Mouse (Mus musculus): ENCODE measurements at regions not wholly inside any gene's neighbourhood (a gene's known extent, or its start where the extent isn't known, plus 50 kb on each side); places are given as distances from the start of the nearest gene placed in this dataset.

- intact Hi-C loops (cut with DNase I) = no loop called here
- DNase-seq = no peak
Measured at GRCm38 (mm10) chr5:19130639-19131038, 96.2 kb upstream of the Magi2 start.

GRCm38 (mm10) chr5:19154511-19154910 is 72.3 kb upstream of the Magi2 start:
- DNase-seq = no peak
- intact Hi-C loops (cut with DNase I) = no loop called here

DNA sequence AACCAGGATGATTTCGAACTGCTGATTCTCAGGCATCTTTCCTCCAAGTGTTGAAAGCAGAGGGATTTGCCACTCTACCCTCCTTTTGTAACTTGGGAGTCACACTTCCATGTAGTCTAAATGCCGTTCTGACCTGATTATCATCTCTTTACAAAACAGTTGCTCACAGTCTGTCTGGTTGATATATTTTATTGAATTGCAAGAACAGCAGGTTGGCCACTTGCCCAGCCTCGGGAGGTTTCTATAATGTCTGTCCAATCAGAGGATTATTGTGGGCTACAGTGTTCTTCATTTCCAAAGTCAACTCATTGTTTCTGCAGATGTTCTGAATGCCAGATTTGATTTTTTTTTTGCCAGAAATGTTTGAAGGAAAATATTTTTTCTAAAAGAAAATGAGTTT is 68.6 kb upstream of the Magi2 start:
- intact Hi-C loops (cut with DNase I) = no loop called here
- DNase-seq = peak; percentile 47

DNA sequence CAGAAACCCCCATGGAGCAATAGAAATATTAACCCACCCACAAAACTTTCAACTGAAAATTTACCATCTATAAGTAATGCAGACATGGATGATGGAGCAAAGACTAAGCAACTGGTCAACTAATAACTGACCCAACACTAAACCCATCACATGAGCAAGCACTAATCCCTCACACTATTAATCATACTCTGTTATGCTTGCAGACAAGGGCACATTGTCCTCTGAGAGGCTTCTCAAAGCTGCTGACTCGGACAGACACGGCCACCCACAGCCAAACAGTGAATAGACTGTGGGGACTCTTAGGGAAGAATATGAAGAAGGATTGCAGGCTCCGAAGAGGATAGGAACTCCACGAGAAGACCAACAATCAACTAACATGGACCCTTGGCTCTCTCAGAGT is 66.6 kb upstream of the Magi2 start:
- intact Hi-C loops (cut with DNase I) = no loop called here

More for the DNA sequence above, 66.6 kb upstream of the Magi2 start:
- DNase-seq = no peak

Data from left cerebral cortex, postnatal 4 days (tissue).